In genomic region chr11:53757612-53758011, GRCm38 (mm10) we compare ENCODE assay signal across 19 mouse cellular contexts. TPM values are rescaled to one million over a fixed set of nuclear protein-coding genes. Genes with fewer than 3 reads are reported as not detected.
"Had no signal": no experiment of that assay in that cellular context is flagged by ENCODE, and none has a peak within 500 bp of the region (broad histone marks: within the 10 kb centered on the region; RNA-seq: fewer than 3 reads in every experiment).

No protein-coding gene starts in this region.

- H3K4me2 ChIP-seq: kidney, embryonic 15.5 days; limb, embryonic 12.5 days; liver, embryonic 11.5 days; lung, embryonic 15.5 days; midbrain, embryonic 11.5 days; stomach, embryonic 15.5 days had no signal

- ATAC-seq: midbrain, embryonic 16.5 days had no signal

- H3K4me3 ChIP-seq: kidney, embryonic 15.5 days; layer of hippocampus, adult 2 months; limb, embryonic 12.5 days; lung, embryonic 15.5 days; megakaryocyte, embryonic 14.5 days; stomach, embryonic 15.5 days had no signal

- H3K36me3 ChIP-seq: kidney, embryonic 15.5 days; limb, embryonic 12.5 days; lung, embryonic 15.5 days; stomach, embryonic 15.5 days had no signal

- H3K9me3 ChIP-seq: kidney, embryonic 15.5 days; limb, embryonic 12.5 days; lung, embryonic 15.5 days; stomach, embryonic 15.5 days had no signal

- H3K27ac ChIP-seq: layer of hippocampus, adult 2 months; limb, embryonic 12.5 days; lung, embryonic 15.5 days; macrophage had no signal

- DNase-seq: kidney, adult 11 months; right cerebral cortex, postnatal 4 days; thymus, adult 2 months; thymus, postnatal 25 days had no signal

- H3K9ac ChIP-seq: kidney, embryonic 15.5 days; limb, embryonic 12.5 days; lung, embryonic 15.5 days; stomach, embryonic 15.5 days had no signal

- H3K27me3 ChIP-seq: kidney, embryonic 15.5 days; lung, embryonic 15.5 days; stomach, embryonic 15.5 days had no signal

RNA-seq across cellular contexts. Expression of gene Gm17334, which starts 15.4 kb away (rescaled TPM):
- total RNA-seq: layer of hippocampus, postnatal 10 days had no signal
- polyA plus RNA-seq: liver, embryonic 11.5 days; macrophage; midbrain, embryonic 11.5 days; midbrain, embryonic 16.5 days; neural tube, embryonic 14.5 days had no signal

RNA-seq across cellular contexts. Expression of gene Il5, which starts 37.0 kb away (rescaled TPM):
- total RNA-seq: layer of hippocampus, adult 2 months; layer of hippocampus, postnatal 10 days; left cerebral cortex, postnatal 36 days had no signal
- polyA plus RNA-seq: kidney, embryonic 15.5 days; limb, embryonic 12.5 days; liver, embryonic 11.5 days; liver, embryonic 16.5 days; macrophage; midbrain, embryonic 11.5 days; midbrain, embryonic 16.5 days; neural tube, embryonic 14.5 days; spleen, adult 2 months; stomach, embryonic 15.5 days had no signal
